Mouse (Mus musculus): Measurements from ENCODE around the gene Olfr15.

Olfr15 gene

DNA sequence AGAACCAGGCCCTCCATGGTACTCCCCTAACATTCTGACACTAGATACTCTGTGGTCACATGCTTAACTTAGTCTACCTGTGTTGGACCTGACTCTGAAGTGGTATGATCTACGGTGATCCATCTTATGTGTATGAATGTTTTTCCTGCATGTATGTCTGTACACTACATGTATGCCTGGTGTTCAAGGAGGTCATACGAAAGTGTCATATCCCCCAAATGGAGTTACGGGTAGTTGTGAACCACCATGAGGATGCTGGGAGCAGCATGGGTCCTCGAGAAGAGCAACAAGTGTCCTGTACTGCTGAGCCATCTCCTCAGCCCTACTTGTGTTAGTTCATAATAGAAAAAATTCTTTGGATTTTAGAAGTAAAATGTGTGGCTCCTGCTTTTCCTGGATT, 45.7 kb downstream of the Olfr15 start:
- no peak for DNase-seq

DNA sequence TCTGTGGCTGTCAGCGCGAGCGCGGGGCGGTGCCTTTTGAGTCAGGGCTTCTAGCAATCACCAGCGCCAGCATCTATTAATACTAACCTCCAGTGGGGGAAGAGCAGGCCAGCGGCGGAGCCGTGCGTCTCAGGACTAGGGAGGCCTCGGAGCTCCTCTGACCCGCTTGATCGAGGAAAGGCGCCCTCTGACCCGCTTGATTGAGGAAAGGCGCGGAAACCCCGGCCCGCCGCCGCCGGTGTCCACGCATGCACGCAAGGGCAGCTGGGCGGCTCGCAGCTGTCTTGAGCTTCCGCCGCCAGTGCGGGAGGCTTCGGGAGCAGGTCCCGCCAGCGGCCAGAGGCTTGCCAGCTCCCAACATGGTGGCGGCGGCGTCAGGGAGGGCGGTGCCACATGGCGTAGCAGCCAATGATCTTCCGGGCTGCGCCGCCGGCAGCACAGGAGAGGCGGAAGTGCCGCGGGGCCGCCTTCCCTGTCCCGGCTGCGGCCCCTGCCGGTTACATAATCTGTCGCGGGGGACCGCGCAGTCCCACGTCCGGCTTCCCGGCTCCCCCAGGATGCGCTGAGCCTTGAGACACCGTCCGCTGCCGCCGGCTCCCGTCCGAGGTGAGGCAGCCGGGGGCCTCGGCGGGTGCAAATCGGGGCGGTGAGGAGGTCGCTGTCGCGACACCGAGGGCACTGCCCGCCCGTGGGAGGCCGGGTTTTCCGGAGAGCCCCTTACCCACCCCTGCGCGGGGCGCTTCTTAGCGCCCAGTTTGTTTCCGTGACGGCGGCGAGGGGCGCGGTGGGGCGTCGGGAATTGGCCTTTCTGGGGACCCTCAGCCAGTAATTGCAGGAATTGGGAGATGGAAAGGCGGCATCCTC, 53.8 kb downstream of the Olfr15 start, which contains the start of the genes Zfp597 and Gm20695:
TSS of gene Zfp597 (minus strand) at position 361 of the 864 bp plus-strand sequence.
TSS of gene Gm20695 (plus strand) at position 448 of the 864 bp plus-strand sequence.
- DNase-seq: peak; percentile 95

DNA sequence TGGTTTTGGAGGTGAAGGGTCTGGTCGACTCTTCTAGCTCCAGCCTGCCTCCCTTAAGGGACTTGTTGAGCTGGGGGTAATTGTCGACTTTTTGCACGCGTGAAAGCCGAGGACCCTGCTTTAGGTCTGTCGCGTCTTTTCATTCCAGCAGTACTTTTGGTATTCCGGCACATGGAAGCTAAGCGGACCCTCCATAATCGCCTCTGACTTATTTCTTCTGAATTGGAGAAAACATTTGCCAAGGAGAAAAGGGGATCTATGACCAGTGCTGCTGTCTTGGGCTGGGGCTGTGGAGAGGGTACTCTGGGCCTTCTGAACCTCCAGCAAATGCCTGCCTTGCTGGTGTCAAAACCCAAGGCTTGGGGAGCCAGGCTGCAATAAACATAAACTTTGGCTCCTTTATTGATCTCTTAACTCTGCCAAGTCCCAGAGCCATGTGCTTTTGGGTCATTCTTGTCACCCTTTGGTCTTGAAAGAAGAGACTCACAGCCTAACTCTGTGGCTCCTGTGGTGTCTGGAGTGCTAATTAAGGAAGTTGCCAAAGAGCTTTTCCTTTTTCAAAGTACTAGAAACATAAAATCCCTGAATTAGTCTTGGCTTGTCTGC, 54.5 kb downstream of the Olfr15 start:
- DNase-seq: no peak

DNA sequence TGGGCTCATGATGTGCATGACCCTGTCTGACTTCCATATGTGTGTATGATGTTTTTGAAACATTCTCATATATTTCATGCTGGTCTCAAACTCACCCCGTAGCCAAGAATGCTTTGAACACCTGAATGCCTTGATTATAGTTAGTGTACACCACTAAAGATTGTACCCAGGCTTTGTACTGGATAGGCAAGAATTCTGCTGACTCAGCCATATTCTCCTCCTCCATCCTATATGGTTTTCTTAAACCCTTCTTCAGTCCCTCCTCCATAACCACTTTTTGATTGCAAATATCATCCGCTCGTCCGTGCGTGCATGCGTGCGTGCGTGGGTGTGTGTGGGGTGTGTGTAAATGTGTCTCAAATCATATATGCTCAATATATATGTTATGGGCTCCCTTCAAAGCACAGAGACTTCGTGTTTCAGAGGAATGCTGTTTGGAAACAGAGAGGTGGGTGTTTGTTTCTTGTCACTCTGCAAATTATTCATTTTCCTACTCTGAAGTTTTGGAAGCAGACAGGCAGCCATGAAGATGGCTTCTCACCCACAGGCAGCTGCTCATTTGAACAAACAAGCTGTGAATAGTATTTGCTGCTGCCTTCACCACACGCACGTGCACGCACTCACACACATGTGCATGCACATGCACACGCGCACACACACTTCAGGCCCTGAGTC, 61.1 kb downstream of the Olfr15 start:
- DNase-seq: no peak

DNA sequence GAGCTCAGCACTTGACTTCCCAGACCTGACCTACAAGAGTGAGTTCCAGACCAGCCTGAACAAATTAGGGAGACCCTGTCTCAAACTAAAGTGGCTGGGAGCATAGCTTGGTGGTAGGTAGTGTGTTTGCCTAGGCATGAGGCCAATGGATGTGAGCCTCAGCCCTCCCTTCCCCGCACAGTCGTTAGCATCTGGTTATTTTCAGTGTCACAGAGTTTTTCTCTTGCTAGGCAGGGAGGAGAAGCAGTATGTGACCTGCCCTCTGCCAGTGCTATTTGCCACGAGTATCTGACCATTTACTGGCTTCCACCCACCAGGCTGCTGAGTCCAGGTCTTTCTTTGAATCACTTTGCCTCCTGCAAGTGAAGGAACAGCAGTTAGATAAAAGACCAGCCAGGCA, 63.1 kb downstream of the Olfr15 start:
- no peak for DNase-seq
